Mouse (Mus musculus) C2C12 (cell line): ENCODE data around the gene Foxs1. TPM values are rescaled to one million over a fixed set of nuclear protein-coding genes. Genes with fewer than 3 reads are reported as not detected.

Source experiments
- H3K27me3 ChIP-seq: one replicate; pipeline ENCODE4 v1.6.1; 2011; ENCODE audit not compliant: control insufficient read depth, insufficient read depth, insufficient read length
- H3K36me3 ChIP-seq: one replicate; pipeline ENCODE4 v1.6.1; 2011; ENCODE audit not compliant: control insufficient read depth, insufficient read depth
- H3K4me3 ChIP-seq: one replicate; pipeline ENCODE4 v1.5.1; 2011; ENCODE audit warnings: mild to moderate bottlenecking, control low read depth; ENCODE audit not compliant: poor library complexity, insufficient read depth, severe bottlenecking
- H3K79me2 ChIP-seq: one replicate; pipeline ENCODE4 v1.6.1; 2011; ENCODE audit not compliant: control insufficient read depth, insufficient read depth
- H3K79me3 ChIP-seq: one replicate; pipeline ENCODE4 v1.6.1; 2011; ENCODE audit warnings: low read depth, control low read depth
- H3ac ChIP-seq: one replicate; pipeline ENCODE3; 2011; ENCODE audit warnings: low read depth; ENCODE audit not compliant: control insufficient read depth, insufficient read length
- CEBPB ChIP-seq: IDR thresholded peaks from one replicate; pipeline ENCODE4 v1.6.1; 2011; ENCODE audit warnings: low read depth, mild to moderate bottlenecking, control low read depth, moderate library complexity
- CTCF ChIP-seq: IDR thresholded peaks from one replicate; pipeline ENCODE4 v1.5.1; 2011; ENCODE audit not compliant: control insufficient read depth, insufficient read depth, insufficient read length
- FOSL1 ChIP-seq: IDR thresholded peaks from one replicate; pipeline ENCODE4 v1.8.0; 2011; ENCODE audit warnings: mild to moderate bottlenecking, low read length; ENCODE audit not compliant: poor library complexity, insufficient read depth, severe bottlenecking
- MAX ChIP-seq: IDR thresholded peaks from one replicate; pipeline ENCODE4 v1.6.1; 2011; ENCODE audit warnings: mild to moderate bottlenecking, control low read depth
- MYOD1 ChIP-seq: IDR thresholded peaks from one replicate; pipeline ENCODE4 v1.6.1; 2011; ENCODE audit warnings: low read depth; ENCODE audit not compliant: control insufficient read depth, insufficient read length
- MYOG ChIP-seq: IDR thresholded peaks from one replicate; pipeline ENCODE4 v1.6.1; 2011; ENCODE audit not compliant: control insufficient read depth, insufficient read length; ENCODE audit errors: extremely low read depth
- USF1 ChIP-seq: IDR thresholded peaks from one replicate; pipeline ENCODE4 v1.6.1; 2011; ENCODE audit warnings: low read depth, mild to moderate bottlenecking, control low read depth, moderate library complexity
- polyA plus RNA-seq: library from polyadenylated mRNA; unstranded; fragments of >200 nt; fragmentation: generic; extraction: Trizol; gene quantifications from one replicate; pipeline ENCODE4 v1.2.1, GENCODE M21; 2012; ENCODE audit warnings: missing spikeins

Gene Foxs1
- polyA plus RNA-seq, 1 experiment: 55.0 TPM

GRCm38 (mm10) chr2:152951850-152952720, 19.1 kb upstream of the Foxs1 start:
- TF ChIP-seq MYOD1 (no peak), USF1 (no peak), MAX (no peak), MYOG (no peak), CTCF (no peak), FOSL1 (no peak), CEBPB (no peak)
- Histone ChIP-seq H3K4me3 (no peak overlapping the region), H3K27me3 (peaks cover 85% of the 10 kb centered on the region), H3K36me3 (no peaks in the 10 kb centered on the region), H3K79me2 (no peaks in the 10 kb centered on the region), H3ac (no peak overlapping the region), H3K79me3 (no peaks in the 10 kb centered on the region)

GRCm38 (mm10) chr2:152951065-152951849, 18.2 kb upstream of the Foxs1 start, which contains the start of gene Dusp15:
Gene Dusp15 (minus strand): TSS chr2:152951698.
- Histone ChIP-seq H3K36me3 (no peaks in the 10 kb centered on the region), H3K4me3 (no peak within 1 kb of the TSS), H3K27me3 (peaks cover 86% of the 10 kb centered on the region), H3K79me2 (no peaks in the 10 kb centered on the region), H3K79me3 (no peaks in the 10 kb centered on the region), H3ac (peak within 1 kb of the TSS; percentile 15)
- TF ChIP-seq MYOG (no peak), CEBPB (no peak), CTCF (no peak), MAX (no peak), MYOD1 (no peak), FOSL1 (no peak), USF1 (no peak)

GRCm38 (mm10) chr2:152950358-152951064, 17.5 kb upstream of the Foxs1 start:
- Histone ChIP-seq H3K36me3 (no peaks in the 10 kb centered on the region), H3K27me3 (peaks cover 86% of the 10 kb centered on the region), H3K79me2 (no peaks in the 10 kb centered on the region), H3ac (no peak overlapping the region), H3K79me3 (no peaks in the 10 kb centered on the region), H3K4me3 (no peak overlapping the region)
- TF ChIP-seq FOSL1: no peak
- no peak for TF ChIP-seq MYOG
- no peak for TF ChIP-seq USF1
- TF ChIP-seq CEBPB: no peak

GRCm38 (mm10) chr2:152948438-152949020, 15.5 kb upstream of the Foxs1 start:
- Histone ChIP-seq H3K79me3 (no peaks in the 10 kb centered on the region), H3K36me3 (no peaks in the 10 kb centered on the region), H3K4me3 (no peak overlapping the region), H3K79me2 (no peaks in the 10 kb centered on the region), H3ac (no peak overlapping the region), H3K27me3 (peaks cover 92% of the 10 kb centered on the region)
- no peak for TF ChIP-seq MYOG
- TF ChIP-seq MYOD1: no peak
- TF ChIP-seq MAX: no peak
- no peak for TF ChIP-seq CEBPB
- TF ChIP-seq FOSL1: no peak
- no peak for TF ChIP-seq USF1
- TF ChIP-seq CTCF: no peak

- Histone ChIP-seq H3K36me3 (no peaks in the 10 kb centered on the region), H3K79me2 (no peaks in the 10 kb centered on the region), H3K79me3 (no peaks in the 10 kb centered on the region), H3K4me3 (no peak overlapping the region), H3K27me3 (peaks cover 98% of the 10 kb centered on the region), H3ac (no peak overlapping the region)
- TF ChIP-seq USF1: no peak
- TF ChIP-seq CEBPB: no peak
- TF ChIP-seq MYOD1: no peak
- no peak for TF ChIP-seq FOSL1
- TF ChIP-seq MYOG: no peak
These were observed 14.1 kb upstream of the Foxs1 start for GRCm38 (mm10) chr2:152947098-152947497.
